Mouse (Mus musculus): ENCODE results near the gene Ccdc33.

GRCm38 (mm10) chr9:58130909-58131308, 12.3 kb upstream of the Ccdc33 start:
- no peak for TF ChIP-seq TAL1 (conservative IDR thresholded peaks at IDR 0.05; ENCODE audit: low read depth, low read length)
- no peak for TF ChIP-seq CTCF (IDR thresholded peaks at IDR 0.05; ENCODE audit: low read depth, low read length)
- no peak for TF ChIP-seq GATA1 (IDR thresholded peaks at IDR 0.05; ENCODE audit: borderline replicate concordance, low read length)
- no peak for TF ChIP-seq GATA2 (IDR thresholded peaks at IDR 0.05; ENCODE audit: borderline replicate concordance, low read depth, low read length)
- TF ChIP-seq POLR2AphosphoS5 (IDR thresholded peaks at IDR 0.05; ENCODE audit: insufficient replicate concordance, low read depth, low read length), result no peak

All from G1E (cell line).